12 mouse cellular contexts compared by ENCODE assay signal in the genomic region with DNA sequence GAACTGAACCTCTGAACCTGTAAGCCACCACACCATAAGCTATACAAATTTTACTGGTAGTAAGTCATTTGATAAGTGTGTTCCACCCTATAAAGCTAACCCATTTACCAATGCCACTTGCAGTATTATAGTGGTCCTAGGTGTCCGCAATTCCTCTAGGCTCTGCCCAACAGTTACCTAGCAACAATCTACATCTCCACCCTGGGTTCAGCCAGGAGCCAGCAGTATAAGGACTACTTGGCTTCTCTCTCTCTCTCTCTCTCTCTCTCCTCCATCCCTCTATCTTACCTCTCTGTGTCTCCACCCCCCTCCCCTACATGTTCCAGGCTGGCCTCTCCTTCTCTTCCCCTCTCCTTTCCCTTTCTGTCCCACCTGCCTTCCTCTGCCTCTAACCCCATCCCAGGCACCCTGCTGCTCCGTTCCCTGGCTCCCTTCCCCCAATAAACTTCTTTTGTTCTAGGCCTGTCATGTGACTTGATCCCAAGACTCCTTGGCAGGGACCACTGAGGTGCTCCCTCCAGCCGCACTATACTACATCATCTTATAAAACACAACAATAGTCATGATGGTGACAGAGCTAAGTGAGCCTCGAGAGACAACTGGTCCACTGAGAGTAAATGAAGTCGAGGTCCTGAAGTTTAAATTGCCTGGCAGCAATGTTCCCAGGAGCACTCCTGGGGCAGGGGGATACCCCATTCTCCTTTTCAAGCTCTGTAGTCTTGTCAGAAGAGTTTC. TPM values are rescaled to one million over a fixed set of nuclear protein-coding genes. Genes with fewer than 3 reads are reported as not detected.
DNase-seq lines count a peak whose midpoint lies in the region; ATAC-seq and TF ChIP-seq lines count a peak whose summit lies in the region.
"Had no signal": no experiment of that assay in that cellular context is flagged by ENCODE, and none has a peak within 500 bp of the region (broad histone marks: within the 10 kb centered on the region; RNA-seq: fewer than 3 reads in every experiment).

No protein-coding gene starts in this region.

- H3K27me3 ChIP-seq in heart, embryonic 11.5 days (ENCODE audit: control insufficient read depth, insufficient read depth, low read length), result no peaks in the 10 kb centered on the region; the same call in 1 of the 2 replicates
- no peaks in the 10 kb centered on the region; the same call in 1 of the 2 replicates for H3K27me3 ChIP-seq in lung, embryonic 15.5 days
- no peaks in the 10 kb centered on the region for H3K27me3 ChIP-seq in MEL (ENCODE audit: control insufficient read depth in 1 of 2, insufficient read depth in 2 of 2, low read length in 2 of 2)
- peaks cover 20% of the 10 kb centered on the region; the same call in 1 of the 2 replicates for H3K27me3 ChIP-seq in liver, embryonic 12.5 days (replicated peaks)

- H3K27ac ChIP-seq in heart, embryonic 11.5 days (ENCODE audit: low read depth, low read length), result peak overlapping the region; percentile 46; the same call in 1 of the 2 replicates
- no peak overlapping the region for H3K27ac ChIP-seq in lung, embryonic 15.5 days
- H3K27ac ChIP-seq in MEL (ENCODE audit: control insufficient read depth, low read depth, low read length), result no peak overlapping the region
- peak overlapping the region; percentile 94 for H3K27ac ChIP-seq in liver, embryonic 12.5 days
- no peak overlapping the region for H3K27ac ChIP-seq in layer of hippocampus, adult 2 months

- WGBS in heart, embryonic 11.5 days (ENCODE audit: insufficient replicate concordance), result 10% methylated on average over 5 of the region's 5 CpGs
- 27% methylated on average over 5 of the region's 5 CpGs for WGBS in lung, embryonic 15.5 days
- WGBS in liver, embryonic 12.5 days (ENCODE audit: insufficient replicate concordance), result 24% methylated on average over 5 of the region's 5 CpGs

- H3K4me3 ChIP-seq in heart, embryonic 11.5 days (ENCODE audit: low read depth, low read length), result no peak overlapping the region
- no peak overlapping the region for H3K4me3 ChIP-seq in lung, embryonic 15.5 days
- H3K4me3 ChIP-seq in MEL (ENCODE audit: control insufficient read depth in 1 of 2, insufficient read depth in 1 of 2, low read depth in 2 of 2, low read length in 2 of 2), result no peak overlapping the region; a peak in 1 of 4 replicates
- H3K4me3 ChIP-seq in liver, embryonic 12.5 days, result no peak overlapping the region
- no peak overlapping the region for H3K4me3 ChIP-seq in layer of hippocampus, adult 2 months

- no peak for TF ChIP-seq EP300 in MEL (IDR thresholded peaks at IDR 0.05; ENCODE audit: low read depth in 1 of 2, low read length in 2 of 2)

- no peak for ATAC-seq in heart, embryonic 11.5 days (replicated peaks; ENCODE audit: insufficient number of reproducible peaks, low FRiP score, low TSS enrichment)
- ATAC-seq in lung, embryonic 15.5 days (ENCODE audit: borderline replicate concordance, extremely low read depth, low FRiP score, low TSS enrichment), result no peak
- ATAC-seq in liver, embryonic 12.5 days, result peak; percentile 50
- ATAC-seq: CD4-positive, CD25-positive, alpha-beta regulatory T cell, adult 4 months had no signal

- H3K4me1 ChIP-seq in heart, embryonic 11.5 days (ENCODE audit: control insufficient read depth, insufficient read depth, low read length), result peaks cover 15% of the 10 kb centered on the region
- H3K4me1 ChIP-seq in lung, embryonic 15.5 days, result peaks cover 32% of the 10 kb centered on the region
- H3K4me1 ChIP-seq in MEL (ENCODE audit: control insufficient read depth in 1 of 2, insufficient read depth in 2 of 2, low read length in 2 of 2), result peaks cover 16 to 22% of the 10 kb centered on the region in 2 experiments
- H3K4me1 ChIP-seq in liver, embryonic 12.5 days, result peaks cover 63% of the 10 kb centered on the region

- H3K9ac ChIP-seq in heart, embryonic 11.5 days (ENCODE audit: low read depth, low read length), result no peak overlapping the region
- H3K9ac ChIP-seq in lung, embryonic 15.5 days, result no peak overlapping the region
- H3K9ac ChIP-seq in MEL (ENCODE audit: control insufficient read depth, low read depth, low read length, poor library complexity, severe bottlenecking), result no peak overlapping the region
- H3K9ac ChIP-seq in liver, embryonic 12.5 days, result peak overlapping the region; percentile 36

- TF ChIP-seq RAD21 in MEL (IDR thresholded peaks at IDR 0.05; ENCODE audit: low read depth, low read length), result no peak

- no peak for DNase-seq in heart, postnatal 36 days
- DNase-seq in lung, postnatal 25 days (ENCODE audit: low spot score), result no peak
- DNase-seq in MEL (ENCODE audit: low read depth, low spot score), result peak; percentile 50
- no peak for DNase-seq in cerebellum, postnatal 25 days
- no peak for DNase-seq in layer of hippocampus, adult 2 months (ENCODE audit: low spot score in 2 of 2)
- DNase-seq: cerebellum, postnatal 10 days; gastrocnemius, postnatal 14 days; right cerebral cortex, adult 18-20 months had no signal

- no peak for TF ChIP-seq POLR2A in MEL (IDR thresholded peaks at IDR 0.05; ENCODE audit: control insufficient read depth in 1 of 2, insufficient read depth in 1 of 2, low read depth in 1 of 2, low read length in 2 of 2, poor library complexity in 1 of 2)

- no peaks in the 10 kb centered on the region for H3K36me3 ChIP-seq in heart, embryonic 11.5 days (ENCODE audit: control insufficient read depth, insufficient read depth, low read length)
- H3K36me3 ChIP-seq in lung, embryonic 15.5 days, result no peaks in the 10 kb centered on the region
- H3K36me3 ChIP-seq in MEL (ENCODE audit: control insufficient read depth in 1 of 2, insufficient read depth in 2 of 2, low read length in 2 of 2), result peaks cover 0 to 13% of the 10 kb centered on the region in 2 experiments; a peak in 2 of 4 replicates
- H3K36me3 ChIP-seq in liver, embryonic 12.5 days, result no peaks in the 10 kb centered on the region

- peak overlapping the region; percentile 76 for H3K4me2 ChIP-seq in heart, embryonic 11.5 days
- H3K4me2 ChIP-seq in lung, embryonic 15.5 days, result peak overlapping the region; percentile 53; the same call in 1 of the 2 replicates
- peak overlapping the region; percentile 78 for H3K4me2 ChIP-seq in liver, embryonic 12.5 days

- TF ChIP-seq CTCF in MEL (IDR thresholded peaks at IDR 0.05 in 2 of 3, conservative IDR thresholded peaks at IDR 0.05 in 1 of 3; ENCODE audit: control insufficient read depth in 1 of 3, insufficient read depth in 1 of 3, low read depth in 2 of 3, low read length in 3 of 3, poor library complexity in 1 of 3, severe bottlenecking in 1 of 3), result no peak
- TF ChIP-seq CTCF in layer of hippocampus, adult 2 months (conservative IDR thresholded peaks at IDR 0.05), result no peak

- intact Hi-C loops in heart, postnatal 36 days (cut with DNase I), result loop anchor here (5.0 kb wide), 1 partner anchor 41 kb away; the partner anchor contains the start of gene Egln3

- H3K9me3 ChIP-seq in heart, embryonic 11.5 days (replicated peaks; ENCODE audit: control insufficient read depth, low read length), result no peaks in the 10 kb centered on the region
- no peaks in the 10 kb centered on the region for H3K9me3 ChIP-seq in lung, embryonic 15.5 days
- H3K9me3 ChIP-seq in MEL (replicated peaks; ENCODE audit: insufficient read depth, low read length), result no peaks in the 10 kb centered on the region
- no peaks in the 10 kb centered on the region for H3K9me3 ChIP-seq in liver, embryonic 12.5 days (replicated peaks)

- H3K79me2 ChIP-seq in MEL (ENCODE audit: control insufficient read depth, insufficient read depth, low read length, poor library complexity), result no peaks in the 10 kb centered on the region

TF ChIP-seq in MEL, 35 proteins besides CTCF, POLR2A, EP300 and RAD21:
- TF ChIP-seq ZKSCAN1 (IDR thresholded peaks at IDR 0.05; ENCODE audit: low read depth, low read length) (no peak), USF1 (IDR thresholded peaks at IDR 0.05; ENCODE audit: low read depth, low read length) (peak; percentile 41; the same call in 1 of the 2 replicates), TBP (IDR thresholded peaks at IDR 0.05; ENCODE audit: low read depth, low read length) (no peak), E2F4 (IDR thresholded peaks at IDR 0.05; ENCODE audit: borderline replicate concordance, low read depth, low read length) (no peak)

RNA-seq across cellular contexts. Expression of gene Egln3, which starts 42.0 kb away (rescaled TPM):
- polyA plus RNA-seq in heart, embryonic 11.5 days (2014; fragmentation: Nextera tagmentation; extraction: Ambion mirVana), result 6.8 and 7.9 TPM in 2 replicates
- total RNA-seq in heart, postnatal 36 days (2021), result 10 to 100 TPM; 56.1 to 78.5 TPM
- polyA plus RNA-seq in lung, embryonic 15.5 days (2015; fragmentation: Nextera tagmentation; extraction: Ambion mirVana), result 21.1 and 21.5 TPM in 2 replicates
- total RNA-seq in MEL (2012; rRNA removed), result 3.2 and 13.9 TPM in 2 replicates
- 10 to 100 TPM in 1 of 2 experiments, not detected in 1; 30.1 TPM for polyA plus RNA-seq in MEL (2012; ENCODE audit: insufficient read depth in 1 of 2, insufficient read length in 2 of 2, low read depth in 1 of 2, low replicate concordance in 2 of 2, missing spikeins in 1 of 2)
- 3.5 and 3.8 TPM in 2 replicates for polyA plus RNA-seq in liver, embryonic 12.5 days (2016; fragmentation: Nextera tagmentation; extraction: Ambion mirVana)
- total RNA-seq in layer of hippocampus, adult 2 months (2021), result 1 to 10 TPM; 4.9 TPM

Comparison
In these comparisons a context has a peak if more than half of its experiments do, and no peak if none do; other contexts are left out.
1. H3K27ac ChIP-seq: peak in heart, embryonic 11.5 days (single experiment) and liver, embryonic 12.5 days (single experiment); none in lung, embryonic 15.5 days (single experiment), MEL (single experiment) and layer of hippocampus, adult 2 months (single experiment).
2. Peak in every context shown above with its lines, with median percentiles within 50 percentile points of each other: H3K4me2 ChIP-seq.